Mouse (Mus musculus) thymus, postnatal 14 days (tissue): Measurements from ENCODE around the gene Jup.
"Not testable (repeated sequence)": the region's sequence is repeated elsewhere in the genome, so short reads cannot be mapped to it uniquely, and the experiment has no call there.

ENCODE experiments used
- DNase-seq: peaks from one replicate; pipeline ENCODE4 v3.0.0; 2021

The Jup gene

DNA sequence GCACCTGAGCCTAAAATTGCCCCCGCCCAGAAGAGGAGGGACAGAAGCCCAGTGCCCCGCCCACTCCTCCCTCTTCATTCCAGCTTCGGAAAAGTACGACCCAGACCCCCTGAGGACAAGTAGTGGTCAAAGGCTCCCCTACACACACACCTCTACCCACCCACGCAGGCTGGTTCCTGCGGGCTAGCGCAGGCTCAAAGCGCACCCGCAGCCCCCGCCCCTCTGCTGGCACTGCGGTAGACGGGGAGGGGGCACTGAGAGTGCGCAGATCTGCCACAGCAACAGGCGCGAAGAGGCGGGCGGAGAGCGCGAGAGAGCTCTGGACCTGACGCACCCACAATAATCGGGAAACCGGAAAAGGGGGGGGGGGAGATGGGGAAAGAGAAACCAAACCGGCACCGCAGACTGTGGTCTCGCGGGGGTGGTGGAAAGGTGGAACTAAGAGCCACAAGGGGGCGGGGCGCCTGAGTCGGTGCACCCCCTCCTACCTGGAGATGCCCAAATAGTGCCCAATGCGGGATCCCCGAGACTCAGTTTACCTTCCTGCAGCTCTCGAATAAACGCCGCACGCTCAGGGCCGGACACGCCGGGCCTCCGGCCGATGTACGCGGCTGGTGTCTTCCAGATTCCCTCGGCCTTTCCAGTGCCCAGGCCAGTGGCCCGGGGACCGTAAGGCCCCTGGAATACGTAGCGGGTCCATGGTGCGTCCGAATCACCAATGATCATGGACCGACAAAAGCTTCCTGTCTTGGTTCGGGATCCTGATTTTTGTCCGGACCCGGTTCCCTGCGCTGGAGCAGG lies 42.2 kb downstream of the Jup start:
- peak; percentile 74 for DNase-seq

DNA sequence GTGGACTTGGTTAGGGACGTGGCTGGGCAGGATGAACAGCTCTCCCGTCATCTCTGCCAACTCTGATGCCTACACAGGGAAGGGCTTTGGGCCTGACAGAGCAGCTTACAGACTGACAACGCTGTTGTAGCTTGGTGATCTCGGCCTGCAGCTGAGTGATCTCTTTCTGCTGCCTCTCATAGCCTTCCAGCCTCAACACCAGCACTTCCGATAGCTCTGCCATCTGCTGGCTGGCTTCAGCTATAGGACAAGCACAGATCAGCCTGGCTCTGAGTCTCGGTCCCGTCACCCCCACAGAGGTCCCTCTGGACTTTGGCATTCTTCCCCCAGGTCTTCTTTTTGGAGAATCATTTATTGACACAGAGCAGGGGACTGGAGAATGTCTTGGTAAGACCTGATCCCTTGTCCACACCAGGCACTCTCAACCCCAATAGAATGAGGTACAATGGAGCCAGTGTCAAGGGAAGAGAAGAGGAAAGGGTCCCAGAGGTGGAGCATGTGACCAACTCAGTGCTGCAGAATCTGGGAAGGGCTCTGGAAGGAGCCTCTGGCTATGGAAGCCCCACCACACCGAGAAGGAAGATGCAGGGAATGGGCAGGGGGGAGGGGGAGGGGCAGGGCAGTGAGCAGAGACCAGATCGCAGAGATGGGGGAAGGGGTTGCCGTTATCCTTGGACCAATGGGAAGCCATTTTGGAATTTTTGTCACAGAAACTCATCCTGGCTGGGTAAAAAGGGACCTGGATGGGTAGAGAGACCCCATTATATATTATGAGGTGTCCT lies 45.3 kb downstream of the Jup start:
- DNase-seq: peak; percentile 52

DNA sequence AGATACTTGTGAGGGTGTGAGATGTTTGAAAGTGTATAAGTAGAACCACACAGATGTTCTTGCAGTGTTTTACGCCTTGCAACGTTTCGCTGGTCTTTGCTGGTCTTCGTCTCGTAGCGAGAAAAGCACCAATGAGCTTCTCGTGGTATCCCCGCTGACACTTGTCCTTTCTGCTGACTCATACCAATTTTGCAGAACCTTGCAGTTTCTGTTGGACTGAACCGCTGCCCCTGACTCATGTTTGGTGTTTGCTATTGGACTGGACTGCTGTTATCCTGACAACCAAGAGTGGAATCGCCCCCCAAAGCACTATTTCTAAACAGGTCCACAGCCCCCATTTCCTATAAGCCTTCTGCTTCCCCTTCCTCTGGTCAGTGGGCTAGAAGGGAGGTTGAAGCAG lies 53.3 kb downstream of the Jup start:
- no peak for DNase-seq

DNA sequence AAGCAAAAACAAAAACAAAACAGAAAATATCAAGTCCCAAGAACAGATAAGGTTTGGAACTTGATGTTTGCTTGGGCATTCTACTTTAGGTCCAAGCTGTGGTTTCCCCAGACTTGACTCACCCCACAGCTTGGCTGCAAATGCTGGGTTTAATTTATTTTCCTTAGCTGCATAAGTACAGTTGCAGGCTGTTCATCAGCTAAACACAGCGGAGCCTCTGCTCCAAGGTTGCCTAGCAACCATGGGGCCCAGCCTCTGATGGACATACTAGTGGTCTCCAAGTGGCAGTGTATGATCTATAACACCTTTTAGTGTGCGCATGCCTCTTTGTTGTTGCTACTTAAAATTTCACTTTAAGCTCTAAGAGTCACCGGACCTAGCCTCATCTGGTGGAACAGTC lies 61.8 kb downstream of the Jup start:
- no peak for DNase-seq

DNA sequence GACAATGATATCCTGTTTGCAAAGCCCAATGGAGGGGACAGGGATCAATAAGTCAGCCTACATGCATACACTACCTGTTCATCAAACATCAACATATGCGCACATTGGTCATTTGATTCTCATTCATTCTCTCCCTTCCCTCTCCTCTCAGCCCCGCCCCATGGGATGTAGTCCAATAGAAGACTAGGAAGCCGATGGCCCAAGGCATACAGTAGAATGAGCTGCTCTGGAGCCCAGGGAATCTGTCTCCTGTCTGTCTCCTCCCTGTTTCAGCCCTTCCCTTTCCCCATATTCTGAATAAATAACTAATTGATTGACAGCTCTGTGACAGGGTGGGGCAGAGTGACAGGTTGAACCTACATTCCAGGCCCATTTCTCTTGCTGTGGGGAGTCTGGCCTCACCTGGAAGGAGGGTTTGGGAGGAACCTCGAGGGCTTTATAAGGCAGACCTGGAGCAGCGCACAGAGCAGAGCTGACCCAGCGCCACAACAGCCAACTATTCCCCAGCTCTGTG lies 63.6 kb downstream of the Jup start, which contains the start of gene Gast:
Gene Gast (plus strand): TSS at position 464 of the 514 bp plus-strand sequence.
- no peak for DNase-seq

DNA sequence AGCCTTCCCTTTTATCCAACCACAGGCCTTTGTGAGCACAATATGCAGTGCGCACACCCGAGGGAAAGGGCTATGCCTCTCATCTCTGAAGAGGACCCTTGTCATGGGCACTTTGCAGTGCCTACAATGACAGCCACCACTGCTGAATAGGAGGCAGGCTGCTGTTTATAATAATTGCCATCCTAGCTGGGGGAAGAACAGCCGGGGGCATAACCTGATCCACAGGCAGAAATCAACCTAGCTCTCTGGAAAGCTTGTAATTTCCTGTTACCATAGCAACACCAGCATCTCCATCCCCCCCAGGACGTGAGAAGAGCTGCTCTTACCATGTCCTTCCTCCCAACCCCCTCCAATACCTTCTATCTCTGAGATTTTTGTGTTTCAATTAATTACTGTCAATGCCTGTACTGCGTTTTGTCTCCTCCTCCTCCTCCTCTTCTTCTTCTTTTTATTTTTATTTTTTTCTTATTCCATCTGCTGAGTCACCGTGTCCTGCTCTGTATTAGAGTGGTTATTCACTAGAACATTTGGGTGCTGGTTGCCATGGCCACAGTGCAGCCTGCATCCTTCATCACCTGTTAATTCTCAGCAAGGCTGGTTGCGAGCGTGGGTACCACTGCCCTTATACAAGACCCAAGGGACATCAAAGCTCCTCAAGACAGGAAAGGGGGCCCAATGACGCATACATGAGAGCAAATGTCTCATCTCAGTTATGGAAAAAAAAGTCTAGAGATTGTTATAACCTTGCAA lies 64.6 kb downstream of the Jup start:
- no peak for DNase-seq

DNA sequence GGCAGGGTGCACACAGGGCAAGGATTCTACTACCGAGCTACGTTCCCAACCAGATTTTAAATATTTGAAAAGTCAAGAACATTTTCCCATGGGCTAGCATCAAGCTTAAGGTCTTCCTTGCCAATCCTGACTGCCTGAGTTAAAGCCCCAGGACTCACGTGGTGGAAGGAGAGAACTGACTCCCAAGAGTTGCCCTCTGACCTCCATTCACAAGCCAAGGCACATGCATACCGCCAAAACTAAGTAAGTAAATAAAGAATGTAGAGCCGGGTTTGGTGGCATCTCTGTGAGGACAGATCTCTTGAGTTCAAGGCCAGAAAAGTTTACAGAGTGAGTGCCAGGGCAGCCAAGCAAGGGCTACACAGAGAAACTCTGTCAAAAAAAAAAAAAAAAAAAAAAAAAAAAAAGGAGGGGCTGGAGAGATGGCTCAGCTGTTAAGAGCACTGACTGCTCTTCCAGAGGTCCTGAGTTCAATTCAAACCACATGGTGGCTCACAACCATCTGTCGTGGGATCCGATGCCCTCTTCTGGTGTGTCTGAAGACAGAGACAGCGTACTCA lies 66.7 kb downstream of the Jup start:
- not testable (repeated sequence) for DNase-seq

DNA sequence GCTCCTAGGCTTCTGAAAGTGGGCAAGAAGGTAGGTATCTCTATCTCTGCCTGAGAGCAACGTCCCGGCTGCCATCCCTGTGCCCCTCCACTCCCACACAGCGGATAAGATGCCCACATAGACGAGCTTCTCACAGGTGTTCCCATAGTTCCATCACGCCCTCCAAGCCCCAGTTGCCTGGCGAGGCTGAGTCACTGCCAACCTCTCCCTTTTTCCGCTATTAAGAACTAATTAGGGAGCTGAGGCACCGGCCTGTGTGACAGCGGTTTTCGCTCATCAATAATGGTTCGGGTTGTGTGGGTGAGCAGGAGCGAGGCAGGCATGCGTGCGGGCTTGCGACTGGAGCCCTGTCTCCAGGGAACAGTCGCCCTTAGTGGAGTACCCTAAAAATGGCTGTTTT lies 67.3 kb downstream of the Jup start:
- DNase-seq: no peak

DNA sequence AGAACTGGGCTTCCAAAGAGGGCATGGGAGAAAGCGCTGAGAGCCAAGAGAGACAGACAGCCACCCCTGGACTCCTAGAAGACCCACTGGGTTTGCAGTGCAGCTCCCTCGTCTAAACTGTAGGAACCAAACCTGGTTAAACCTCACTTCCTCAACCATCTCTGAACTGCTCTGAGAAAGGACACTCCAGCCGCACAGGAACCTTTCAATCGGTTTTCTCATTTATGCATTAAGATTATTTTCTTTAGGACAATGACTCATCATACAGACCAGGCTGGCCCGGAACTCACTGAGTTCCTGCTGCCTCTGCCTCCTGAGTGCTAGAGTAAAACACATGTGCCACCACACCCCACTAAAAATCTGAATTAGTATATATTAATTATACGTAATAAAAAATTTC lies 69.8 kb downstream of the Jup start:
- DNase-seq: no peak

DNA sequence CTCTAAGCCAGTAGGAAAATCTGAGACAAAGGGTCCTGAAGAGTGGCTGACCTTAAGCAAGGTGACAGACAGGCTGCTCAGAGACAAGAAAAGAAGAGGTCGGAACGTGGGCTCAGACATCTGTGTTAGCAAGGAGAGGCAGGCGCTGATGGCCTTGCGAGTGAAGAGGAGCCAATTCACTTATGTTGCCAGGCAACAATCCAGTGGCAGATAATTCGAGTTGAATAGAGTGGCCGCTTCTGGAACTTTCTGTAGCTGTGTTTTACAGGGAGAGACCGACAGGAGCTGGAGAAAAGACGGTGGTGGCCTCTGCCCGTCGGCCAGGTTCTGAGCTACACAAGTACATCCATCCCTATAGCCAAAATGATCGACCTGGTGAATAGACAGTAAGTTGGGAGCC lies 70.2 kb downstream of the Jup start:
- DNase-seq: no peak

DNA sequence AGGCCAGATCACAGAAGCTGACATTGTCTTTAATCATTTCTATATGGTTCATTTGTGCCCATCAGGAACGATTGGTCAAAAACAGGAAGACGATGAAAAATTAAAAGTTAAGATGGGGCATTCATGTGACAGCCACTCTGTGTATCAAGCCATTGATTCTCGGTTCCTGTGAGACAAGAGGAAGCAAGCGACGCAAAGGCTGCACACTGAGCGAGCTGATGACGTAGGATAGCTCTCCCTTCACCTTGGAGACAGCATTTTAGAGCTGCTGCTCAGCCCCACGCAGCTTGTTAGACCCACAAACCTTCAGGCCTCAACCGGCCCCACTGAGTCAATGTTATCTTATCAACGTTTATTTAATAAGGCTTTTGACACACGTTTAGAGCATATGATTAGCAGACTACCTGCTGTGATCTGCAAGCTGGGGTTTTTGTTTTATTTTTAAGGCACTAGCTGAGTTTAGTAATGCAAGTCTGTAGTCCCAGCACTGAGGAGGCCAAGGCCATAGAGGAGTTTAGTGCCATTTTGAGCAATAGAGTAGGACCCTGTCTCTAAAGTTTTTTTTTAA lies 72.4 kb downstream of the Jup start:
- no peak for DNase-seq

DNA sequence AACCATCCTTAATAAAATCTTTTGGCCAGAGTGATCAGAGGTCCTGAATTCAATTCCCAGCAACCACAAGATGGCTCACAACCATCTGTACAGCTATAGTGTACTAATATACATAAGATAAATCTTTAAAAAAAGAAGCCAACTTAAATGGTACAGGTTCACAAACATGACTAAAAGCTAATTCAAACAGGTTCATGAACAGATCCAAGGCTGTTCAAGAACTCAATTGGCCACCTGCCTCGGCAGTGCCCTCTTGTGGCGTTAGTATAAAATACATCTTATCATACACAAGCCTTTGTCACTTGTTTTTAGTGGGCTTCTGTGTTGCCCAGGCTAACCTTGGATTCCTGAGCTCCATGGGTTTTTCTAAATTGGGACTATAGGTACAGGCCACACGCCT lies 74.0 kb downstream of the Jup start:
- DNase-seq: peak; percentile 72

DNA sequence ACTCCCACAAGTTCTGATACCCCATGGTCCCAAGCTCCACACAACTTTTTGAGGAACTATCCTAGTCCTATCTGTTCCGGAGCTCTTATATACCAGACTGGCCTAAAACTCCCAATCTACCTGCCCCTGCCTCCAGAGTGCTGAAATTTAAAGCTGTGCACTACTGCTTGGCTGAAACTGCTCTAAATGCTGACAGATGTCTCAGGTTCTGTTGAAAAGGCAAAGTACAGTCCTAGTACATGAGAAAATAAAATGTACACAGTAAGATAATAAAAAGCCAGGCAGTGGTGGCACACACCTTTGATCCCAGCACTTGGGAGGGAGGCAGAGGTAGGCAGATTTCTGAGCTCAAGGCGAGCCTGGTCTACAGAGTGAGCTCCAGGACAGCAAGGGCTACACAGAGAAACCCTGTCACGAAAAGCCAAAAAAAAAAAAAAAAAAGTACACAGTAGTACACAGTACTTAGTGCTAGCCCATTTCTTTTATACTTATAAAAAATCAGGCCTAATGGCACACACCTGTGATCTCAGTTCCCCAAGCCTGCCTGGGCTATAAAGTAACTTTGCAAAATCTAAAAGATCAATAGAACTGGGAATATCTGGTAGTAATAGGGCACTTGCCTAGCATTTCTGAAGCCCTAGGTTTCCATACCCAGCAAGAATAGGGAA lies 74.8 kb downstream of the Jup start:
- DNase-seq: no peak

DNA sequence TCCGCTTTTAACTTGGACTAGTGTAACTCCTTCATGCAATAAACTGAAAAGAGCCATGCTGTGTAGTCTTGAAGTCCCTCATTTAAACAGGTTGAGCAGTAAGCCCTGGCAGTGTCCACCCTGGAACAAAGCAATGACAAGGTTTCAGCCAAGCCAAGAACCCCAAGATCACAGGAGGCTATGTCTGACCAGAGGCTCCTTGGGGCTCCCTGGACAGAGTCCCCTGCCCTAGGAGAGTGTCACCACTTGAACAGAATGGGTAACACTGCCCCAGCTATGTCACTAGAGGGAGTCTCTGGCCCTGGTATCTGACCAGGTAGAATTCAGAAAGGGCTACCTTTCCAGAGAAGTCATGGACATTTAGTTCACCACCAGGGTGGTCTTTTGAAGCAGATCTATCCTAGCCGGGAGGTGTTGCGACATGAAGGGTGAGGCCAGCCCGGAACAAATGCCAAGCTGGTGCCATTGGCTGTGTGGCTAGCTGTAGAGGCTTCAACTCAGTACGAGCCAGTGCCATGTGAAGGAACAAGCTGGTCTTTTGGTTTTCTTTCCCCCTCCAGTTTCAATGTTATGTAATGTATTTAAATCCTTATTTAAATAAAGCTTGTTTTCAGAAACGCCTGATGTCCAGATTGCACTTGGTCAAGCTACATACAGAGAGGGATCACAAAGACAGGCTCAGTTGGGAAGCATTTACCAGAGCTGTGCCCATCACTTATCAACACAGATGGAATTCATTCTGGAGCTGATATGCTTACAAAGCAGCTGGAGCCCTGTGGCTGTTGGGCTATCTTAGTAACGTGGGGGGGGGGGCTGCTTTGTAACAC lies 75.9 kb downstream of the Jup start:
- not testable (repeated sequence) for DNase-seq

DNA sequence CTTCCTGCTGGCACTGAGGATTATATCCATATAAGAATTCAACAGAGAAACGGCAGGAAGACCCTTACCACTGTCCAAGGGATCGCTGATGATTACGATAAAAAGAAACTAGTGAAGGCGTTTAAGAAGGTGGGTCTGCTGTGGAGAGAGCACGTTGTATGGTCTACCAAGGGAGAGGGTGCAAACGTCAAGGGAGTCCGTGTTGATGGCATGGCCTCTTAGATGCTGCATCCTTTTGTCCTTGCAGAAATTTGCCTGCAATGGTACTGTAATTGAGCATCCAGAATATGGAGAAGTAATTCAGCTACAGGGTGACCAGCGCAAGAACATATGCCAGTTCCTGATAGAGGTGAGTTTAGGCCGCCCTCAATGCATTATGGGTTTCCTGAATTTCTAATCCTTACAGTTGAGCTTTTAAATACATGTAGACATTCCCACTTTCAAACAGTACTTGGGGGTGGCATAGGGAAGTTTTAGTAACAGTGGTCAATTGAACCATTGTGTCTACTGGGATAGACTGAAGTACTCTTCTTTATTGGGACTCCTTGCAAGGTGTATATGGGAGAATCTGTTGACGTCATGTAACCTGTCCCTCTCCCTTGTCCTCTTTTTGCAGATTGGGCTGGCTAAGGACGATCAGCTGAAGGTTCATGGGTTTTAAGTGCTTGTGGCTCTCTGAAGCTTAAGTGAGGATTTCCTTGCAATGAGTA lies 76.7 kb downstream of the Jup start:
- not testable (repeated sequence) for DNase-seq

DNA sequence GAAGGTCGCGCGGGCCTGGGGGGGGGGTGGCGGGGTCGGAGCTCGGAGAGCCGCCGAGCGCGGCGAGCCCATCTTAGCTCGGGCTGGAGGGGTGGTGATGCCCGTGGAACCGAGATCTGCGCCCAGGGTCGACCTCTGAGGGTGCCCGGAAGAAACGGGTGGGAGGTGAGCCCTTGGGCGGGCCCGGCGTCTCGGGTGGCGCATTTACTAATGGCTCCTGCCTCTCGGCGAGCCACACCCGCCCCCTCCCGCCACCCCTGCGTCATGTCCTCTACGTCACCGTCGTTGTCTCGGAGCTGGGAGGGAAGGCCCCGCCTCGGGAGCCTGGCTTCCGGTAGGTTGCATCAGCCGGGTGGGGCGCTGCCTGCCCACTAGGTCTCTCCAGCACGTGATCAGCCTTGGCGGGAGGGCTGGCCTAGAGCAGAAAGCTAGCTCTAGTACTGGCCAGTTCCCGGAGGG lies 77.4 kb downstream of the Jup start:
- peak; percentile 96 for DNase-seq

DNA sequence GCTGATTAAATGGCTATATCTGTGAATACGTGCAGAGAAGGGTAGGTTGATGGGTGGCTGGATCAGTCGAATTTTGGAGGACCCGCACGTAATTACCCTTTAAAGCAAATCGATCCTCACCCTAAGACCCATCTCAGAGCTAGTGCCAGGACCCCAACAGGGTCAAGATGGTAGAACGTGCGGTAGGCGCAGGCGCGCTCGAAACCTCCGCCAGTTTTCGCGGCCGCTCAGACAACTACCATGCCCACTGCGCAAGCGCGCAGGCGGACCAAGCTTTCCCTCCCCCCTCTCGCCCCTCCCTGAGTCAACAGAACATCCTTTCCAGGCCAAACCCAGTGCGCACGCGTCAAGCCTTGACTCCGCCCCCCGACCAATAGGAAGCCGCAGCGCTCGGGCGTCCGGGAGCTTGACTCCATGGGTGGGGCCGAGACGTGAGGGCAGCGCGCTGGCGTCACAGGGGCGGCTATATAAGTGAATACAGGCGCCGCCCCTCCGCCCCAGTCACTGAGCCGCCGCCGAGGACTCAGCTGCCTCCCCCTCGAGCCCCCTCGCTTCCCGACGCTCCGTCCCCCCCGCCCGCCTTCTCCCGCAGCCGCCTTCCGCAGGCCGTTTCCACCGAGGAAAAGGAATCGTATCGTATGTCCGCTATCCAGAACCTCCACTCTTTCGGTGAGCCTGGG lies 77.9 kb downstream of the Jup start, which contains the start of gene Eif1:
Gene Eif1 (plus strand): TSS at position 394 of the 680 bp plus-strand sequence.
- DNase-seq: peak; percentile 100
